Mouse (Mus musculus): ENCODE results near the gene Cpt1a. TPM values are rescaled to one million over a fixed set of nuclear protein-coding genes. Genes with fewer than 3 reads are reported as not detected.

Cpt1a gene
- total RNA-seq, 1 experiment from 2014 or later: 52.3 TPM

GRCm38 (mm10) chr19:3400057-3400456 lies 77.9 kb downstream of the Cpt1a start:
- ATAC-seq (replicated peaks in 1 of 2; ENCODE audit: insufficient read depth in 1 of 2, low FRiP score in 2 of 2, low TSS enrichment in 1 of 2, low read depth in 1 of 2, poor library complexity in 2 of 2, severe bottlenecking in 2 of 2): no peak

GRCm38 (mm10) chr19:3401504-3401903 lies 79.4 kb downstream of the Cpt1a start:
- no peak; a peak in 1 of 4 replicates for ATAC-seq (replicated peaks in 1 of 2; ENCODE audit: insufficient read depth in 1 of 2, low FRiP score in 2 of 2, low TSS enrichment in 1 of 2, low read depth in 1 of 2, poor library complexity in 2 of 2, severe bottlenecking in 2 of 2)

- ATAC-seq (replicated peaks in 1 of 2; ENCODE audit: insufficient read depth in 1 of 2, low FRiP score in 2 of 2, low TSS enrichment in 1 of 2, low read depth in 1 of 2, poor library complexity in 2 of 2, severe bottlenecking in 2 of 2): no peak
These were observed 79.8 kb downstream of the Cpt1a start for GRCm38 (mm10) chr19:3401943-3402342.

GRCm38 (mm10) chr19:3402390-3402789 lies 80.3 kb downstream of the Cpt1a start:
- ATAC-seq (replicated peaks in 1 of 2; ENCODE audit: insufficient read depth in 1 of 2, low FRiP score in 2 of 2, low TSS enrichment in 1 of 2, low read depth in 1 of 2, poor library complexity in 2 of 2, severe bottlenecking in 2 of 2): no peak

- peak in 1 of 2 experiments; percentile 49; a peak in 1 of 4 replicates for ATAC-seq (replicated peaks in 1 of 2; ENCODE audit: insufficient read depth in 1 of 2, low FRiP score in 2 of 2, low TSS enrichment in 1 of 2, low read depth in 1 of 2, poor library complexity in 2 of 2, severe bottlenecking in 2 of 2)
These were observed 81.9 kb downstream of the Cpt1a start for GRCm38 (mm10) chr19:3404030-3404429.

- no peak for ATAC-seq (replicated peaks in 1 of 2; ENCODE audit: insufficient read depth in 1 of 2, low FRiP score in 2 of 2, low TSS enrichment in 1 of 2, low read depth in 1 of 2, poor library complexity in 2 of 2, severe bottlenecking in 2 of 2)
These were observed 83.6 kb downstream of the Cpt1a start for GRCm38 (mm10) chr19:3405531-3406281.

- ATAC-seq (replicated peaks in 1 of 2; ENCODE audit: insufficient read depth in 1 of 2, low FRiP score in 2 of 2, low TSS enrichment in 1 of 2, low read depth in 1 of 2, poor library complexity in 2 of 2, severe bottlenecking in 2 of 2): peak; percentile 43 to 59; a peak in 3 of 4 replicates
These were observed 92.2 kb downstream of the Cpt1a start, which contains the start of gene Gal for GRCm38 (mm10) chr19:3414268-3414733. Gene Gal (minus strand): TSS chr19:3414544.

- no peak for ATAC-seq (replicated peaks in 1 of 2; ENCODE audit: insufficient read depth in 1 of 2, low FRiP score in 2 of 2, low TSS enrichment in 1 of 2, low read depth in 1 of 2, poor library complexity in 2 of 2, severe bottlenecking in 2 of 2)
These were observed 97.1 kb downstream of the Cpt1a start for GRCm38 (mm10) chr19:3419251-3419650.

- 0 out of 4 replicates have a peak, but pooled peaks of 1 of the 2 experiments have one; percentile 3 for ATAC-seq (replicated peaks in 1 of 2; ENCODE audit: insufficient read depth in 1 of 2, low FRiP score in 2 of 2, low TSS enrichment in 1 of 2, low read depth in 1 of 2, poor library complexity in 2 of 2, severe bottlenecking in 2 of 2)
These were observed 100.4 kb downstream of the Cpt1a start for GRCm38 (mm10) chr19:3422488-3422887.

- ATAC-seq (replicated peaks in 1 of 2; ENCODE audit: insufficient read depth in 1 of 2, low FRiP score in 2 of 2, low TSS enrichment in 1 of 2, low read depth in 1 of 2, poor library complexity in 2 of 2, severe bottlenecking in 2 of 2): peak; percentile 67 to 72
These were observed 100.8 kb downstream of the Cpt1a start for GRCm38 (mm10) chr19:3422981-3423380.

- no peak for ATAC-seq (replicated peaks in 1 of 2; ENCODE audit: insufficient read depth in 1 of 2, low FRiP score in 2 of 2, low TSS enrichment in 1 of 2, low read depth in 1 of 2, poor library complexity in 2 of 2, severe bottlenecking in 2 of 2)
These were observed 102.1 kb downstream of the Cpt1a start for GRCm38 (mm10) chr19:3424214-3424613.

- no peak for ATAC-seq (replicated peaks in 1 of 2; ENCODE audit: insufficient read depth in 1 of 2, low FRiP score in 2 of 2, low TSS enrichment in 1 of 2, low read depth in 1 of 2, poor library complexity in 2 of 2, severe bottlenecking in 2 of 2)
These were observed 106.1 kb downstream of the Cpt1a start for GRCm38 (mm10) chr19:3428057-3428830.

- no peak for ATAC-seq (replicated peaks in 1 of 2; ENCODE audit: insufficient read depth in 1 of 2, low FRiP score in 2 of 2, low TSS enrichment in 1 of 2, low read depth in 1 of 2, poor library complexity in 2 of 2, severe bottlenecking in 2 of 2)
These were observed 107.2 kb downstream of the Cpt1a start for GRCm38 (mm10) chr19:3429156-3429816.

- ATAC-seq (replicated peaks in 1 of 2; ENCODE audit: insufficient read depth in 1 of 2, low FRiP score in 2 of 2, low TSS enrichment in 1 of 2, low read depth in 1 of 2, poor library complexity in 2 of 2, severe bottlenecking in 2 of 2): no peak
These were observed 108.9 kb downstream of the Cpt1a start for GRCm38 (mm10) chr19:3431066-3431465.

- no peak for ATAC-seq (replicated peaks in 1 of 2; ENCODE audit: insufficient read depth in 1 of 2, low FRiP score in 2 of 2, low TSS enrichment in 1 of 2, low read depth in 1 of 2, poor library complexity in 2 of 2, severe bottlenecking in 2 of 2)
These were observed 109.8 kb downstream of the Cpt1a start for GRCm38 (mm10) chr19:3431969-3432368.

GRCm38 (mm10) chr19:3434124-3434523 lies 112.0 kb downstream of the Cpt1a start:
- ATAC-seq (replicated peaks in 1 of 2; ENCODE audit: insufficient read depth in 1 of 2, low FRiP score in 2 of 2, low TSS enrichment in 1 of 2, low read depth in 1 of 2, poor library complexity in 2 of 2, severe bottlenecking in 2 of 2): no peak

- no peak for ATAC-seq (replicated peaks in 1 of 2; ENCODE audit: insufficient read depth in 1 of 2, low FRiP score in 2 of 2, low TSS enrichment in 1 of 2, low read depth in 1 of 2, poor library complexity in 2 of 2, severe bottlenecking in 2 of 2)
These were observed 112.5 kb downstream of the Cpt1a start for GRCm38 (mm10) chr19:3434641-3435040.

Data from hematopoietic stem cell, adult 5-6 weeks (primary cell).